Mouse (Mus musculus): ENCODE results near the gene Atf5. TPM values are rescaled to one million over a fixed set of nuclear protein-coding genes. Genes with fewer than 3 reads are reported as not detected.

The Atf5 gene
- polyA plus RNA-seq (2012; rRNA removed) = 29.8 and 41.4 TPM in 2 replicates

GRCm38 (mm10) chr7:44816470-44817021 lies at the start of gene Atf5:
Gene Atf5 (minus strand): TSS chr7:44816658.
- 1% methylated on average over 52 of the region's 57 CpGs for WGBS

DNA sequence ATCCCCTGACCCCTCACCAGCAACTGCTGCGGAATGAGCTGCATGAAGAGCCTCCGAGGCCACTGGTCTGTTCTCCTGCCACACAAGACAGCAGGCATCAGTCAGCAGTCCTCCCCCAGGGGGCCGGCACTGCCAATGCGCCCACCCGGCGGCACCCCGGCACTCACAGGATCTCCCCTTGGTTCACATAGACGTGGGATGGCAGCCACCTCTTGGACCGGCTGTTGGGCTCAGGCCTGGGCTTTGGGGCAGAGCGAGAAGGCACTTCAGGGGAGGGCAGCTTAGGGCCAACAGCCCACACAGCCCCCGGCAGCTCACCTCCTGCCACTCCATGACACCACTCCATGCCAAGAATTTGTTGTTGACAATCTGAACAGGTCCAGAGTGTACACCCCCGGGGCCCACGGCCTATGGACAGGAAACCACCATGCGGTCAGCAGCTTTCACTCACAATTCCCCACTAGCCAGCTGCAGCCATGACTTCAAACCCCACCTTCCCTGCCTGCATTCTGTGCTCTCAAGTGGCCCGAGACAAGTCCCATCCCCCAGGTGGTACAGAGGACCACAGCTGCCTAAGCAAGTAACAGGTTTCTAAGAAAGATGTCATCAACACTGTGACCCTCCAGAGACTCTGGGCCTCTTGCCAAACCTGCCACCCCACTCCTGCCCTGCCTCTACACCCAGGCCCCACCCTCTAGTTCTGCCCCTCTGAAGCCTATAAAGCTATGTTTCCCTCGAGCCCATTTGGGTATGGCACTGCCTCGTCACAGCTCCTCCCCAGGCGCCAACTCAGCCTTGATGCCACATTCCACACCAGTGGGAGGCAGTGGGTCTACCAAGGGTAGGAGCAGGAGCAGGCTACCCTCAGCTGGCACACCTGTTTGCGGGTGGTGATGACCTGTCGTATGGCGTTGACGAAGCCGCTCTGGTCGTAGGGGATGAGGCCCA lies 48.4 kb upstream of the Atf5 start:
- 75% methylated on average over 24 of the region's 24 CpGs for WGBS
- no peak for DNase-seq (ENCODE audit: low read depth, low spot score)

More at GRCm38 (mm10) chr7:44816470-44817021, at the start of gene Atf5:
- DNase-seq (ENCODE audit: low read depth, low spot score) = no peak

- WGBS = 87% methylated on average over 11 of the region's 11 CpGs
- DNase-seq (ENCODE audit: low read depth, low spot score) = no peak
These were observed 47.6 kb upstream of the Atf5 start for GRCm38 (mm10) chr7:44863982-44864494.

DNA sequence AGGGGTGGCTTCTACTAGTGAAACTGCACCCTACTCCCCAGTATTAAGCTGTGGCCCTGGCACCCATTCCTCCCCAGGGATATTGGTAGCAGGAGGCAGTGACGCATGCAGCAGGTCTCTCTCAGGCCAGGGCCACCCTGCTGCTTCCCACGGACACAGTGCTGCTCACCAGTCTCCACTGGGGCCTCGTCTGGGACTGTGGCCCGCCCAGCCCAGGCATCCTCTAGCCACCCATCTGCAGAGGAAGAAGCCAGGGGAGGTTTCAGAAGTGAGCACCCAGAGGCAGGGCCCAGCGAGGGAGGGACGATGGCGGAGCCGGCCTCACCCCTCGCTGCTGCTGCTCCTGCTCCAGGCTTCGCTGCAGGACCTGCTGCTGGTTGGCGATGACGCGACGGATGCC lies 46.8 kb upstream of the Atf5 start:
- no peak for DNase-seq (ENCODE audit: low read depth, low spot score)
- WGBS = 90% methylated on average over 14 of the region's 14 CpGs

DNA sequence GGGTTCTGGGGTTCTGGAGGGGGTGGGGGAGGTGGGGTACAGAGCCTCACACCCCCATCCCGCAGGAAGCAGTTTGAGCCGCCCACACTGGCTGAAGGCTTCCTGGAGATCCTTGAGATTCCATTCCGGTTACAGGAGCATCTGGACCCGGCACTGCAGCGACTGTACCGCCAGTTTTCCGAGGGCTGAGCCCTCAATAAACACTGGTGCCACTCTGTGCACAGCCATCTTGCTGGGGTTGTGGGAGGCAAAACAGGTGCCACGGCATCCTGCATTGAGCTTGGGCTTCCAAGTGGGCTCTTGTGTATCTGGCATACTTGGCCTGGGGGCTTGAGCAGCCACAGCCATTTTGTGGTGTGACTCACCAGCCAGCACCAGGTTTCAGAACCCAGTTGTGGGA lies 46.0 kb upstream of the Atf5 start:
- no peak for DNase-seq (ENCODE audit: low read depth, low spot score)
- 78% methylated on average over 8 of the region's 8 CpGs for WGBS

DNA sequence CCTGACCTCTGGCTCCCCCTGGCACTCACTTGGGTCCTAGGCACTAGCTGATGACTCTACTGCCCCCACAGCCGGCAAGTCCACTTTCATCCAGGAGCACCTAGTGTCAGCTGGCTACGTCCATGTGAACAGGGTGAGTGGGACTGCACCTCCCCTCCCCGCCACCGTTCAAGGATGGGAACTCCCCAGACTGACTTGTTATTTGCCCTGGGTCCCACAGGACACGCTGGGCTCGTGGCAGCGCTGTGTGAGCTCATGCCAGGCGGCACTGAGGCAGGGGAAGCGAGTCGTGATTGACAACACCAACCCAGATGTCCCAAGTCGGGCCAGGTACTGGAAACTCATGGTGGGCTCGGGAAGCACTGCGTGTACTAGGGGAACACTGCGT lies 45.0 kb upstream of the Atf5 start:
- no peak for DNase-seq (ENCODE audit: low read depth, low spot score)
- 86% methylated on average over 14 of the region's 14 CpGs for WGBS

DNA sequence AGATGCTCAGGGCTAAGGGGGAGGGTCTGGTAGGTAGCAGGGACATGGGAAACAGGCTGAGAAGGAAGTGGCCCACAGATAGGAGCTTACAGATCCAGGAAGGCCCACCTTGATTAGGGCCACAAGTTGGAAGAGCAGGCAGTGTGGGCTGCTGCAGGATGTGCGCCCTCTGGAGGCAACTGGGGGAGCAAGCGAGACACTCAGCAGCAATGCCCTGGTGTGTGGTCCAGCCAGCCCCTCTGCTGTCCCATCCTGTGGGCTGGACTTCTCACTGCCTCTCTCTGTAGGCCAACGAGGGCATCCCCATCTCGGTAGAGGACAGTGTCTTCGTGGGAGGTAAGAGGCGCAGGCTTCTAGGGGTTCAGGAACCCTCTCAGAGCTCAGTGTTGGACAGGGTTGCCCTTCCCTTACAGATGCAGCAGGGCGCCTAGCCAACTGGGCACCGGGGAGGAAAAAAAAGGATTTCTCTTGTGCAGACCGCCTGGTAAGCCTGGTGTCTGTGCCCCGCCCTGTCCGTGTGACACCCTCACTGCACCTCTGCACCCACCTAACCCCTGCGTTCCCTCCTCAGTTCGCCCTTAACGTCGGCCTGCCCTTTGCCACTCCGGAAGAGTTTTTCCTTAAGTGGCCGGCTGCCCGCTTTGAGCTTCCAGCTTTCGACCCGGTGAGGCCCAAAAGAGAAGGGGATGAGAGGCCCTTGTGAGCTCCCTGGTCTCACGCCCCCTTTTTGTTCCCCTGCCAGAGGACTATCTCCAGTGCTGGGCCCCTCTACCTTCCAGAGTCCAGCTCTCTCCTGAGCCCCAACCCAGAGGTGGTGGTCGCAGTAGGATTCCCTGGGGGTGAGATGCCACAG lies 44.3 kb upstream of the Atf5 start:
- WGBS = 55% methylated on average over 22 of the region's 22 CpGs
- no peak for DNase-seq (ENCODE audit: low read depth, low spot score)

- 88% methylated on average over 11 of the region's 11 CpGs for WGBS
- DNase-seq (ENCODE audit: low read depth, low spot score) = no peak
These were observed 43.4 kb upstream of the Atf5 start for GRCm38 (mm10) chr7:44859896-44860295.

GRCm38 (mm10) chr7:44857905-44858304 lies 41.4 kb upstream of the Atf5 start:
- DNase-seq (ENCODE audit: low read depth, low spot score) = no peak
- 29% methylated on average over 8 of the region's 8 CpGs for WGBS

- peak; percentile 70 for DNase-seq (ENCODE audit: low read depth, low spot score)
- under 1% methylated on average over 32 of the region's 32 CpGs for WGBS
These were observed 40.6 kb upstream of the Atf5 start, which contains the start of gene Pnkp for GRCm38 (mm10) chr7:44857042-44857552. Gene Pnkp (plus strand): TSS chr7:44857139.

DNA sequence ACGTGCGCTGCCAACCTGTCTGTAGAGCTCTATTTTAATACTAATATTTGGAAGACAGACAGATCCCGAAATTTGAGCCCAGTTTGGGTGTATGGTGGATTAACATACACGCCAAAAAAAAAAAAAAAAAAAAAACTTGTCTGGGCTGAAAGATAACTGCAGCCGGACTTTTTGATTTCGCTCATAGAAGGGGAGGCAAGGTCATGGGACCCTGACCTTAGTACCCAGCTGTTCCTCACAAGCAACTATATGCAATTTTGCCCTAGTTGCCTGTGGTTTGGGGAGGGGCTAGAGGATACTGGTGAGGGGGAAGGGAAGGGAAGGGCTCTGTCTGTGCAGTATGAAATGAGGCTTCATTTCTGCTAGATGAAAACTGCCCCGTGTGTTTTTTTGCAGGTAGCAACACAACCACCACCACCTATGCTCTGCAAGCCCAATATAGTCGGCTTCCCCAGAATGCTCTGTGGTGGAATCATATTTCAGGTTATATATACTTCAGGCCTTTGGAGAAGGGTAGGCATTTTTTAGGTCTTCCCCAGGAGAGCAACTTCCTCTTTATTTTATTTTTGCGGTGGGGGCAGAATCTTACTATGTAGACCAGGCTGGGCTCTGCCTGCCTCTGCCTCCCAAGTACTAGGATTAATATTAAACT lies 39.9 kb upstream of the Atf5 start:
- 53% methylated on average over 9 of the region's 9 CpGs for WGBS
- DNase-seq (ENCODE audit: low read depth, low spot score) = no peak

GRCm38 (mm10) chr7:44855036-44855435 lies 38.6 kb upstream of the Atf5 start:
- no peak for DNase-seq (ENCODE audit: low read depth, low spot score)
- WGBS = 17% methylated on average over 10 of the region's 10 CpGs

GRCm38 (mm10) chr7:44854356-44855031 lies 38.0 kb upstream of the Atf5 start:
- WGBS = under 1% methylated on average over 45 of the region's 45 CpGs
- DNase-seq (ENCODE audit: low read depth, low spot score) = peak; percentile 88

- DNase-seq (ENCODE audit: low read depth, low spot score) = no peak
- 15% methylated on average over 26 of the region's 26 CpGs for WGBS
These were observed 37.3 kb upstream of the Atf5 start for GRCm38 (mm10) chr7:44853596-44854355.

DNA sequence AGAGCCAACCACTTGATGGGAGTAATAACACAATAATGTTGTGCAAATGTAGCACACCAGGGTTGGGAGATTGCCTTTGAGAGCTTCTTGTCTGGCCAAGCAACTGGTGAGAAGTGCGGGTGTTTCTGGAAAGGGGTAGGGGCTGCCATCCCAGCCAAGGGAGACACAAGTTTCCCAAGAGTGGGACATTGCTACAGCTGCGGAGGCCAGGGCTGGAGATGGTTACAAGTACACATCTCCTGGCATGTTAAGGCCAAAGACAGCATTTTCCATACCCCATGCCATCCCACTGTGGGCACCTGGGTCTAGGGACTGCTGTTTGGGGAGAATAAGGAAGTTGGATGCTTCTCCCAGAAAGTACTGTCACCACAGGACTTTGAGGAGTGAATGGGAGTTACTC lies 36.6 kb upstream of the Atf5 start:
- 92% methylated on average over 2 of the region's 2 CpGs for WGBS

GRCm38 (mm10) chr7:44852259-44853027 lies 36.0 kb upstream of the Atf5 start:
- 89% methylated on average over 36 of the region's 36 CpGs for WGBS
- DNase-seq (ENCODE audit: low read depth, low spot score) = no peak

More for the DNA sequence above, 36.6 kb upstream of the Atf5 start:
- no peak for DNase-seq (ENCODE audit: low read depth, low spot score)

DNA sequence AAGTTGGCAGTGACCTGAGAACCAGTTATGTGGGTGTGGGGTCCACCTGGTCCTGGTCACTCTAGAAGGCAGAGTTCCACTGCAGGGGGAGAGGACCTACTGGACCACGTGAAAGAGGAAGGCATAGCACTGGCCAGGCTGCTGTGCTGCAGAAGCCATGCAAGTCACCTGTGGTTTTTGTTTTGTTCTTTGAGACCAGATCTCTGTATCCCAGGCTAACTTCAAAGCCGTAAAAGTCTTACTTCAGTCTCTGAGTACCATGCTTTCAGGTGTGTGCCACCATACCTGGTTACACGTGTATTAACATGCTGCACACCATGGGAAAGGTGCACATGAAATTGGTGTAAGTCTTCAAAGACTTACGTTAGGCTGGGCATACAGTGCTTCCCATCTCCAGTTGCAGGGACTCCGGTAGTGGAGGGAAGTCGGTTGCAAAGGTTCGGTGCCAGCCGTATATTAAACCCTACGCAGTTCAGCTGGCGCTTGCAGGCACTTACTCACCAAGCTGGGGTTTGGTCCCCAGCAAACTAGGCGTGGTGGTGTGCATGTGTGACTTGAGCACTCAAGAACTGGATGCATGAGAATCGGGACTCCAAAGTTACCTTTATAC lies 35.3 kb upstream of the Atf5 start:
- 87% methylated on average over 12 of the region's 12 CpGs for WGBS

More for the DNA sequence above, 35.3 kb upstream of the Atf5 start:
- DNase-seq (ENCODE audit: low read depth, low spot score) = no peak
